Mouse (Mus musculus) brain, embryonic 14.5 days (tissue): ENCODE measurements around the gene Hrasls5.

ENCODE experiments used
- CTCF ChIP-seq: fragments of 200-500 bp; IDR thresholded peaks from 2 replicates; pipeline ENCODE4 v1.5.1; 2012; ENCODE audit warnings: inconsistent platforms, mild to moderate bottlenecking, moderate library complexity, borderline replicate concordance; ENCODE audit not compliant: insufficient read depth, insufficient read length; ENCODE audit errors: extremely low read depth
- POLR2A ChIP-seq: fragments of 200-500 bp; IDR thresholded peaks from 2 replicates; pipeline ENCODE4 v1.6.1; 2012; ENCODE audit warnings: mild to moderate bottlenecking, inconsistent platforms, borderline replicate concordance; ENCODE audit not compliant: poor library complexity, insufficient read depth, insufficient read length, severe bottlenecking; ENCODE audit errors: extremely low read depth

DNA sequence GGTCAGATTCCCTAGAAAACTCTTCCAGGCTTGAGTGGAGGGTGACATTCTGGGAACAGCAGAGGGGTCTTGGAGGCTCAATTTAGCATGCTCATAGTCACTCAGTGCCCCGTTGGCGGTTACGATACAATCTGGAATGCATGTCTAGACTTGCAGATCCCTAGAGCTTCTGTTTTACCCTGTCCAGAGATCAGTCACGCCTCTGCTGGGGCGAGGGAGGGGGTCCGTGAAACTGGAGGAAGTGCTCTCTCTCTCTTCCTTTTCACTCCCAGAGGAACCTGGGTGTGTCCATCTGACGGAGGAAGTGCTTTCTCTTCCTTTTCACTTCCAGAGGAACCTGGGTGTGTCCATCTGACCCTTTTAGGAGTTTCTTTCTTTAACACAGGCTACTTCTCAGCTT, 29.2 kb upstream of the Hrasls5 start:
- TF ChIP-seq POLR2A (no peak), CTCF (no peak)
